Mouse (Mus musculus) liver, embryonic 14.5 days (tissue): Measurements from ENCODE around the gene Ccnt1. TPM values are rescaled to one million over a fixed set of nuclear protein-coding genes. Genes with fewer than 3 reads are reported as not detected.
"Not testable (repeated sequence)": the region's sequence is repeated elsewhere in the genome, so short reads cannot be mapped to it uniquely, and the experiment has no call there.

Experiments used
- ATAC-seq: fragments of 200-750 bp; cut with Nextera tagmentation; 2 replicates; pipeline ENCODE4 v1.8.0; 2017; ENCODE audit warnings: moderate number of reproducible peaks, mild to moderate bottlenecking, moderate library complexity; ENCODE audit not compliant: insufficient read depth
- DNase-seq, 3 experiments: peaks; one replicate each; pipeline ENCODE4 v3.0.0-alpha.2; 2012 to 2013; ENCODE audit warnings: low read depth in 3 of 3, low spot score in 3 of 3
- H3K27ac ChIP-seq: fragments of 300-500 bp; sonication (generic); 2 replicates; pipeline ENCODE4 v1.5.1; 2014; ENCODE audit warnings: moderate library complexity, mild to moderate bottlenecking, control low read depth, inconsistent platforms
- H3K27me3 ChIP-seq: fragments of 300-500 bp; sonication (generic); 2 replicates; pipeline ENCODE4 v1.6.1; 2014; ENCODE audit warnings: mild to moderate bottlenecking, low read length, moderate library complexity; ENCODE audit not compliant: control insufficient read depth, insufficient read depth
- H3K36me3 ChIP-seq: fragments of 300-500 bp; sonication (generic); replicated peaks from 2 replicates; pipeline ENCODE4 v1.6.1; 2014; ENCODE audit warnings: low read depth; ENCODE audit not compliant: control insufficient read depth, insufficient read depth
- H3K4me1 ChIP-seq, 2 experiments: fragments of 200-500 bp in 1 of 2; fragments of 300-500 bp in 1 of 2; sonication (generic) in 1 of 2; replicated peaks; 2 replicates each; pipeline ENCODE4 v1.6.1; 2012 to 2014; ENCODE audit warnings: antibody characterized with exemption in 1 of 2, inconsistent platforms in 1 of 2, low read length in 1 of 2; ENCODE audit not compliant: control insufficient read depth in 2 of 2, insufficient read depth in 2 of 2
- H3K4me2 ChIP-seq: fragments of 300-500 bp; sonication (generic); 2 replicates; pipeline ENCODE4 v1.6.1; 2014; ENCODE audit warnings: low read depth, mild to moderate bottlenecking, control low read depth, moderate library complexity
- H3K4me3 ChIP-seq, 2 experiments: fragments of 200-500 bp in 1 of 2; fragments of 300-500 bp in 1 of 2; sonication (generic) in 1 of 2; 2 replicates each; pipeline ENCODE4 v1.5.1; 2012 to 2014; ENCODE audit warnings: low read depth in 2 of 2, low read length in 2 of 2, mild to moderate bottlenecking in 2 of 2, control low read depth in 1 of 2, inconsistent platforms in 1 of 2, moderate library complexity in 1 of 2; ENCODE audit not compliant: insufficient read depth in 1 of 2
- H3K9ac ChIP-seq: fragments of 300-500 bp; sonication (generic); replicated peaks from 2 replicates; pipeline ENCODE4 v1.6.1; 2014; ENCODE audit warnings: mild to moderate bottlenecking, control low read depth, moderate library complexity
- H3K9me3 ChIP-seq: fragments of 300-500 bp; sonication (generic); 2 replicates; pipeline ENCODE4 v1.6.1; 2016; ENCODE audit warnings: low read length, mixed read lengths; ENCODE audit not compliant: control insufficient read depth
- CTCF ChIP-seq: IDR thresholded peaks from 2 replicates; pipeline ENCODE4 v1.5.1; 2016; ENCODE audit warnings: antibody characterized with exemption, low read depth, control low read depth
- EP300 ChIP-seq: IDR thresholded peaks from 2 replicates; pipeline ENCODE4 v1.6.1; 2016; ENCODE audit warnings: antibody characterized with exemption, low read depth
- WGBS: fragments of 180-500 bp; shearing (Covaris S2); extraction: QIAGEN DNeasy Blood & Tissue Kit; methylation state at CpG from one replicate; pipeline ENCODE4 v1.1.7; 2014; ENCODE audit not compliant: insufficient replicate concordance; 5-methylcytosine and 5-hydroxymethylcytosine counted together
- polyA plus RNA-seq, 2 experiments: library from polyadenylated mRNA; depleted of rRNA in 1 of 2; stranded (reverse) in 1 of 2; unstranded in 1 of 2; fragments of >200 nt; fragmentation: Nextera tagmentation in 1 of 2; extraction: Ambion mirVana in 1 of 2; gene quantifications; 2 replicates each; pipeline versions ENCODE4 v1.2.1 to v1.2.3; 2012 to 2014

Gene Ccnt1
- polyA plus RNA-seq, 2 experiments: 8.2 to 23.7 TPM

DNA sequence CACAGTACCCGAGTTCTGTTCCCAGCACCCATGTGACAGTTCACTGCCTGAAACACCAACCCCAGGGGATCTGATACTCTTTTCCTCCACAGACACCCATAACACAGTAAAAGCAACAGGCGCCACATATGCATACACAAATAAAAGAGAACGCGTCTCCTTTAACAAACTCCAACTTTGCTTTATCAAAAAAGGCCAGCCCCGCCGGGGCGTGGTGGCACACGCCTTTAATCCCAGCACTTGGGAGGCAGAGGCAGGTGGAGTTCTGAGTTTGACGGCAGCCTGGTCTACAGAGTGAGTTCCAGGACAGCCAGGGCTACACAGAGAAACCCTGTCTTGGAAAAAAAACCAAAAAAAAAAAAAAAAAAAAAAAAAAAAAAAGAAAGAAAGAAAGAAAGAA is 15.4 kb upstream of the Ccnt1 start:
- not testable (repeated sequence) for DNase-seq, H3K9ac ChIP-seq, H3K9me3 ChIP-seq, H3K4me3 ChIP-seq, H3K27me3 ChIP-seq, H3K36me3 ChIP-seq
- Histone ChIP-seq H3K4me2 (peak overlapping the region; percentile 47), H3K27ac (peak overlapping the region; percentile 52), H3K4me1 (peaks cover 14 to 36% of the 10 kb centered on the region in 2 experiments)
- ATAC-seq: peak; percentile 71
- 29% methylated on average over 9 of the region's 9 CpGs for WGBS
- peak; percentile 63 for TF ChIP-seq EP300

DNA sequence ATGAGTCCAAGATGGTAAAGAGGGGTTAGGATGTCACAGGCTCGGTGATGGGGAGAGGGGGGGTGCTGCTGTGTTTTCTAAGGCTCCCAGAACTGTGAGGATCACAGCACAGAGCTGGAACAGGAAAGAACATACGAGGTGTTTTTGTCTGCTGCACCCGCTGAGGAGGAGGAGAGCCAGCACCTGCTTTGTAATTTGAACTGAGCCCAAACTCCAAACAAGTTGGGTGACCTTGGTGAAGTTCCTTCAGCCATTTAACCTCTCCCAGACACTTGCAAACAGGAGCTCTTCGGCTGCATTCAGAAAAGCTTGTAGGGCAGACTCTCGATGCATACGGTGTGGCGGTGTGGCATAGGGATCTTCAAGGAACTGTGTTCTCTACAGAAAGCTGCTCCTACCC is 14.7 kb upstream of the Ccnt1 start:
- peaks cover 14 to 36% of the 10 kb centered on the region in 2 experiments for H3K4me1 ChIP-seq
- H3K9me3 ChIP-seq: no peaks in the 10 kb centered on the region
- TF ChIP-seq EP300: no peak
- no peak for TF ChIP-seq CTCF
- 66% methylated on average over 7 of the region's 7 CpGs for WGBS
- no peak overlapping the region; the same call in 1 of the 2 replicates for H3K27ac ChIP-seq
- H3K4me3 ChIP-seq: no peak overlapping the region
- H3K36me3 ChIP-seq: no peaks in the 10 kb centered on the region
- H3K27me3 ChIP-seq: no peaks in the 10 kb centered on the region
- no peak overlapping the region for H3K4me2 ChIP-seq
- ATAC-seq (no peak), DNase-seq (no peak)
- no peak overlapping the region for H3K9ac ChIP-seq

DNA sequence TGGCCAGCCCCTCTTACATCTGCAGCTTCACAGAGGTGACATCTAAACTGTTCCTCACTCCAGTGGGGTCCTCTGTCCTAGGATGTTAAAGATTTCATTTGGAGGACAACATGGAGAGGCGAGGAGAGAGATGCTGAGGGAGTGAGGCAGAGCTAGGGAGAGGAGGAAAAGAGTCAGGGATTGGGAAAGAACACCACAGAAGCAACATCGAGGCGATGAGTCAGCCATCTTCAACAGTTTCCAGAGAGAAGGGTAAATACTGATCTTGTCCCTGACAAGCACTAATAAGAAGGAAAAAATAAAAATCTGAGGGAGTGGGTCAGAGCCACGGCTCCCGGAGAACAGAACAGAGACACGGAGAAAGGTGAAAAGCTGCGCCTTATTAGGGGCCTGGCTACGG is 12.3 kb upstream of the Ccnt1 start:
- H3K4me1 ChIP-seq: peaks cover 14 to 25% of the 10 kb centered on the region in 2 experiments
- H3K4me3 ChIP-seq: no peak overlapping the region
- H3K9ac ChIP-seq: no peak overlapping the region
- H3K27me3 ChIP-seq: no peaks in the 10 kb centered on the region
- WGBS: 66% methylated on average over 8 of the region's 8 CpGs
- ATAC-seq (no peak), DNase-seq (no peak)
- TF ChIP-seq EP300 (no peak), CTCF (no peak)
- no peaks in the 10 kb centered on the region for H3K36me3 ChIP-seq
- H3K27ac ChIP-seq: no peak overlapping the region
- no peaks in the 10 kb centered on the region for H3K9me3 ChIP-seq
- no peak overlapping the region for H3K4me2 ChIP-seq

DNA sequence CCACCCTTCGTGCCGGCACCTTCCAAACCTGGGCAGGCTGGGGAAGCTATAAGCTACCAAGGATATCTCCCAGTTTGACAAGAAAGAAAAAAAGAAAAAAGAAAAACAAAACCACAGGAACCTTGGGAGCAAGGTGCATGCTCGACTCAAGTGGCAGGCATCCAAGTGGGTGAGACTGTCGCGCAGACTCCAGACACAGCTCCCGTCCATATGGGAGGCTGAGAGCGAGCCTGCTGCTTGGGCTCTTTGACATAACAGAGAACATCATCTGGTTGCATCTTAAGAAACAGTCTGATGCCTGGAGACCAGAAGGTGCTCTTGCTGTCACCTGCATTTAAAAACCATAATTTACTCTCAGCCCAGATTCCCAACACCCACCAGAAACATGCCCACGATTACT is 11.7 kb upstream of the Ccnt1 start:
- Histone ChIP-seq H3K9ac (no peak overlapping the region), H3K4me1 (peaks cover 9 to 19% of the 10 kb centered on the region in 2 experiments), H3K4me2 (no peak overlapping the region), H3K36me3 (no peaks in the 10 kb centered on the region), H3K4me3 (no peak overlapping the region), H3K27me3 (no peaks in the 10 kb centered on the region), H3K9me3 (no peaks in the 10 kb centered on the region), H3K27ac (no peak overlapping the region)
- TF ChIP-seq CTCF: no peak
- no peak for DNase-seq
- 80% methylated on average over 8 of the region's 8 CpGs for WGBS
- ATAC-seq: no peak

DNA sequence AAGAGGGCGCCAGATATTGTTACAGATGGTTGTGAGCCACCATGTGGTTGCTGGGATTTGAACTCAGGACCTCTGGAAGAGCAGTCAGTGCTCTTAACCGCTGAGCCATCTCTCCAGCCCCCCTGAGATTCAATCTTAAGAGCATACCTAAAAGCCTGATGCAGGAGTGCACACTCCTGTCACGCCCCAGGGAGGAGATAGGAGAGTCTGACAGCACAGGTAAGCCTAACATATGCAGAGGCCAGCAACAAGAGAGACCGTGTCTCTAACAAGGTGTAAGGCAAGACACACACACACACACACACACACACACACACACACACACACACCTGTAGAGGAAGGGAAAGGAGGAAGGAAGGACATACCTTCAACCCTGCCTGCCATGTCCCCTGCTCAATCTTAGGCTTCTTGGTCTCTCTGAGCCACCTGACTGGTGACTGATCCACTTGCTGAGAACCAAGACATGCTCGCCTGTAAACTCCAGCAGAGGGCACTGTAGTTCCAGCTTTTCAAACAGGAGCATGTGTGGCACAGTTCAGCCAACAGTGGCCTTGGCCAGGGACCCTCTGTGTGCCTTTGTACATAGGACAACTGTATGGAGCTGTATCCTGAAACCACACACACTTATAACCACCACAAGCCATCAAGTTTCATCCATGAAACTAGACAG is 9.2 kb upstream of the Ccnt1 start:
- Histone ChIP-seq H3K27ac (no peak overlapping the region), H3K27me3 (no peaks in the 10 kb centered on the region), H3K9ac (no peak overlapping the region), H3K4me2 (no peak overlapping the region), H3K36me3 (no peaks in the 10 kb centered on the region), H3K4me1 (0 out of 4 replicates have a peak, but pooled peaks cover 0 to 2% of the 10 kb centered on the region in 2 experiments), H3K4me3 (no peak overlapping the region), H3K9me3 (no peaks in the 10 kb centered on the region)
- ATAC-seq: peak; percentile 78
- WGBS: 30% methylated on average over 5 of the region's 5 CpGs
- peak; percentile 95 for TF ChIP-seq CTCF
- TF ChIP-seq EP300: no peak
- DNase-seq: peak; percentile 67 to 75 (median 71)
